Mouse (Mus musculus) hindlimb bud, embryonic 11.5 days (tissue): ENCODE results near the gene Polr1c.

ENCODE experiments used
- DNase-seq: peaks from one replicate; pipeline ENCODE4 v3.0.0-alpha.2; 2012; ENCODE audit warnings: low read depth, low spot score; ENCODE audit errors: extremely low spot score

Gene Polr1c

DNA sequence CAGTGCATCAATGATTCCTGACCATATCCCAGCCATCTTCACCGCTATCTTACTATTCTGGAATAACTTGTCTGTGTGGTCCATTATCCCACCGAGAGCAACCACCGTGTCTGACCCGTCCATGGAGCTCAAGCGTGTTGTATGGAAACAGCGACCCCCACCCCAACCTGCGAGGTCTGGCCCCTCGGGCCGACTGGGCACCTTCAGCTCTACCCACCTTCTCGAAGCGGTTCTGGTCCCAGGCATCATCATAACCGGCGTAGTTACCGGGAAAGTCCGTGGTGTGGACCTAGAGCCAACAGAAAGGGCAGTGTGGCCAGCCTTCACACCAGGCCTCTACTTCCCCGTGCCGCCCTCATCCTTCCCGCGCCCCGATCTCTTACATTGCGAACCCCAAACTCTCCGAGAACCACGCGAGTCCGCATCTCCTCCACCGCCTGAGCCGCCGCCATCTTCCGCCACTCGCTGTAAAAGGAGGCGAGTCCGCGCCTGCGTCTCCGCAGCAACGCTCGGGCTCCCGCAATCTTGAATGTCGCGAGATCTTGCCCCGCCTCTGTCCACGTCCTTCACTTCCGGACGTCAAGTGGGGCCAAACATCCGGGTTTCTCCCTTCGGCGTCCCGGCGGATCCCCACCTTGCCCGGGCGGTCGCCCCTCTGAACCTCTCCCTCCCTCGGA is at the start of gene Polr1c, which contains the start of gene Yipf3:
TSS of gene Polr1c (minus strand) at position 543 of the 677 bp plus-strand sequence.
TSS of gene Yipf3 (plus strand) at position 569 of the 677 bp plus-strand sequence.
- peak; percentile 81 for DNase-seq

DNA sequence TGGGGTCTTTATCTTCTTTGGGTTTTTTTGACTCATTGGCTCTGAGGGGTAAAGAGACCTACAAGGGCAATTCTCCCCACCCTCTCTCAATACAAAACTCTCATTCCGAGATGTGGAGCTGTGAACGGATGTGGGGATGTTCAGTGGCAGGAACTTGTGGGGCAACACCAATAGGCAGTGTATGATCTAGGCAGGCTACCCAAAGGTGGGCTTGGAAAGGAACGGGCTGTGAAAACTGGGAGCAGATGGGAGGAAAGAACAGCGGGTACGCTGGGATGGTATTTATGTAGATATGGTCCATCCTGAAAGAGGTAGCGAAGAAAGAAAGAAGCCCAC is 49.1 kb upstream of the Polr1c start:
- DNase-seq, result no peak

DNA sequence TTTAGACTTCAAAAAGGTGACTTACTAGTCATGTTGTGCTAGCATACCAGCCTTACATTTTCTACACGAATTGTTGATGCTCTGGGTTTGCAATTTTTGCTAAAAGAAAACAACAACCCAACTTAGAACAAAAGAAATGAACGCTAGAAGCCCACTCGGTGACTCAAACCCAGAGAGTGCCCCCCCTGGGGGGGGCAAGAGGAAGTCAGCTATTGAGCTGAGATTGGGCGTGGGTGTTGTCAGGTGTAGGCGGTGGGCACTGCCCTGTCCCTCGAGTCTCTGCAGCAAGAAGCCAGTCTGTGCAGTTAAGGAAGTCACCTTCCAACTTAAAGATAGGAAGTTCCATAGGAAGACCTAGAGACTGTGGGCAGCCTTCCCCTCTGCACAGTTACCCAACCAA is 48.7 kb upstream of the Polr1c start:
- no peak for DNase-seq

DNA sequence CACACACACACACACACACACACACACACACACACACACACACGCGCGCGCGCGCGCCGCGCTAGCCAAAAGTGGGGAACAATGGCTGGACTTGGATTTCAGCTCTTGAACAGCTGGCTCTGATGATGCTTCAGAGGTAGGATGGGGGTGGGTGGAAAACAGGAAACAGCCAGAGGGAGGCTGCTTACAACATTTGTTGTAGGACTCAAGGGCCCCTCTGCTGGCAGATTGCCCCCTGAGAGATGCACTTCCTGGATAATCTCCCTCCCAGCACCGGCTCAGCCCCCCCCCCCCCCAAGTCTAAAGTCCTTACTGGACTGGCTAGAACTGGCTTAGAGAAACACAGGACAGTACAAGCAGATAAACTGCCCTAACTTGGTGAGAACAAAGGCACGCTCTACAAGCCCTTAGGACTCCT is 39.8 kb upstream of the Polr1c start:
- DNase-seq, result no peak

DNA sequence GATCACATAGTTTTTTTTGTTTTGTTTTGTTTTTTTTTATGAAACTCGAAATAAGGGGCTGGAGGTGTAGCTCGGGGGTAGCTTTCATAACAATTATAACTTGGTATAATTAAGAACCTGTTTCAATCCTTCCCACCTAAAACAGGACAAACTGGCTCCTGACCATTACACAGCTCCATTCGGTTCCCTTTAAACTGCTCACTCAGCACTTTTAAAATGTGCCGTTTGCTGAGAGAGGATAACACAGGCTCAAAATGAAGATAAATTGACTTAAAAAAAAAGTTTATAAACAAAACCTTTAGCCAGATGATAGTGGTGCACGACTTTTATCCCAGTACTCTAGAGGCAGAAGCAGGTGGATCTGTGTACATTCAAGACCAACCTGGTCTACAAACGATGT is 37.6 kb upstream of the Polr1c start:
- DNase-seq, result no peak

DNA sequence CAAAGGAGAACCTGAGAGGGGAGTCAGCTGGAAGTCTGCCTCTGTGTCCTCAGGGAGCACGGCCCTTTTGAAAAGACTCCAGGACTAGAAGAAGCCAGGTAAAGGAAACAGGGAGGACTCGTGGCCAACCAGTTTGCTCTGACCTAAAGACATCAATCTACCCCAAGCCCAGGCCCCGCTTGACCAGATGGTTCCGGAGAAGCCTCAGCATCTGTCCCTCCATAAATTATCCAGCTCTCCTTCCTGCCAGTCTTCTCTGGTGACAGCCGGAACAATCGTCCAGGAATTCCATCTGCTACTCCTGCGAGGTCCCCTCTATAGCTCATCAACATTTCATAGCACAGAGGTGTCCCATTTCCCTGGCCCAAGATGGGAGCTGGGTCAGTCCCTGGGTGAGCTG is 36.8 kb upstream of the Polr1c start:
- no peak for DNase-seq

DNA sequence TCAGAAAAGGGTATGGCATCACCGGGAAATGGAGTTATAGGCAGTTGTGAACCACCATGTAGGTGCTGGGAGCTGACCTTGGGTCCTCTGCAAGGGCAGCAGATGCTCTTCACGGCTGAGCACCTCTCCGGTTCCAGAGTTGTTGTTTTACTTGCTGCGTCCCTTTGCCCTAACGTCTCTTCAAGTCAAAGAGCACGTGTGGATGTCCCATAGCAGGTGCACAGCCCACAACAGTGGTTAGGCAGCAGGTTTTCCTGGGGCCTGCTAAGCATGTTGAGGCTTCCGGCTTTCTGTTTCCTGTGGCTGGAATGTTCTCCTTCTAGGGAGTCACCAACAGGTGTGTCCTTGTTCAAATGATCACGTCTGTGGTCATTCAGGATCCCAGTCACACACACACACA is 36.1 kb upstream of the Polr1c start:
- DNase-seq, result no peak

DNA sequence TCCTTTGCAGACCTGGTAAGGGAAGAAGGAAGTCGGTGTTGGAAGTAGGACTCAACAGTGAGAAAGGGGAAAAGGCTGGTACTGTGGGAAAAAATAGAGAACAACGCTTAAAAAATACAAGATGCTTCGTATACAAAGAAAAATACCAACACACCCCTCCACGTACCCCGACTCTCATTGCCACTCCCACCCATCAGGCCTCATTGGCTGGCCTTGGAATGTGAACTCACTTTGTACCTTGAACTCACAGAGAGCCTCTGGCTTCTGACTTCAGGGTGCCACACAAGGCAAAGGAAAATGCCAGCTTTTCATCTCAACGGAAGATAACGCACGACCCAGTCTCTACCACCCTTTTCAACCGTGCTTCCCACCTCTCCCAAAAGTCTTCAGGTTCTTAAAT is 35.3 kb upstream of the Polr1c start:
- no peak for DNase-seq

DNA sequence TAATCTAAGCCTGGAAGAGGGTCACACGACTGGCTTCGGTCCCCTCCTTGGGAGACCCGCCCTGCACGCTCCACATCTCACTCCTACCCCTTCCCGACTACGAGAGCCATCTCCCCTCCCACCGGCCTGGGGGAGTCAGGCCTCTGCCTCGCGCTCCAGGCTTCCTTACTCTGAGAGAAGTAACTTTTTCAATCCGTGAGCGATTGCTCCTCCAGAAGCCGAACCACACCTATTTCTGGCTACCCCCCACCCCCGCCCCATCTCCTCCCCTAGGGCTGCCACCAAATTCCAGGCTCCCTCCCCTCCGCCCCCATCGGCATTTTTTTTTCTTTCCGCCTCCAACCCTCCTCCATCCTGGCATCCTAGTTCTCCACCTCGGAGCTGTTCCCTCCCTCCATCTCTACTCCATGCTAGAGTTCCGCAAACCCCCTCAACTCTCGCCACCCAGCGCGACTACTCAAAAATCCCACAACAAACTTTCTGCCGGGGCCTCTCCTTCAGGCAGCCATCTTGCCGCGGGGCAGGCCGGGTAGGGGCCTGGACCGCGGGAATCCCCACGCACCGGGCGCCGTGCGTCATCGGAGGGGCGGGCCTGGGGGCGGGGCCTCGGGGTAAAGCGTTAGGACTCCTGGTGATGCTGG is 34.7 kb upstream of the Polr1c start, which contains the start of gene Tjap1:
TSS of gene Tjap1 (minus strand) at position 544 of the 641 bp plus-strand sequence.
- DNase-seq, result peak; percentile 46

DNA sequence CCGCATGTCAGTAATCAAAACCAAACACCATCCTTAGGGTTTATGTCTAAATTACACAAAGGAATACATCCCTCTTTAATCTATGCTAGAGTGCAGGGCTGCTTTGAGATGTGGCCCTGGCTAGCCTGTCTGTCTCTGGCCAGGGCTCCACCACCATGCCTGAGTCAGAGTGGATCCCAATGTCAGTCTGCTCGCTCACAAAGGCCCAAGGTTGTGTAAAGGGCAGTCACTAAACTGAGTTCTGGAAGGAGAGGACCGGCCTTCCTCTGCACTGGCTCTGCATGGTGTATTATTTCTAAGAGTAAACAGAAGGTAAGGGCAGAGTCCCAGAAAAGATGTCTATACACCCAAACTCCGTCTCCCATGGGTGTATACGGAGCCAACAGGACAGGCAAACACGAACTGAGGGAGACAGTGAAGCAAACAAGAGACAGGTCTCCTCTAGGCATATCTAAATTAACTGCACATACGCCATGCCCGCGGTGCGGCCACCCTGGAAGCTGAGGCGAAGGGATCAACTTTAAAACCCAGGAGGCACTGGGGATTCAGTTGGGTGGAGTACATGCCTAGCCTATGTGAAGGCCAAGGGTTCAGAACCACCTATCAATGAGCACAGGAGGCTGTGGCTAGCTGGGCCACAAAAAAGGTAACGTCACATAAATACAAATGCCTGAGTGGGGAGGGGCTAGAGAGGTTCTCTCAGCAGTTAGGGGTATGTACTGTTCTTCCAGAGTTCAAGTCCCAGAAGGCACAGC is 30.3 kb upstream of the Polr1c start:
- DNase-seq, result no peak

DNA sequence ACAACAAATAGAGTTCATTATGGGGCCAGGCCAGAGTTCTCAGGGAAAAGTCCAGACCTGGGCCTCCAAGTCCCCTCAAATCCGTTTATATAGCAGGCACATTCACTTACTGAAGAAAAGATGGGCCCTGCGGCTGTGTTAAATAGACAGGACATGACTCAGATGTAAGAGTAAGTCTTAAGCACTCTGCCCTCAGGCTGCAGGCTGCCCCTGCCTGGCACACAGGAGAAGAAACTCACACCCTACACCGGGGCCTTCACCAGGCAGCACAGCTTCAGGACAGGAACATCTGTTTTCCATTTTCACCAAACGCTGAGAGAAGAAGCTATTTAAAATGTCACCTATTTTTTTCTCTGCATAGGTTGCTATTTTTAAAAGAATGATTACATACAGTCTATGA is 29.7 kb upstream of the Polr1c start:
- DNase-seq, result no peak

DNA sequence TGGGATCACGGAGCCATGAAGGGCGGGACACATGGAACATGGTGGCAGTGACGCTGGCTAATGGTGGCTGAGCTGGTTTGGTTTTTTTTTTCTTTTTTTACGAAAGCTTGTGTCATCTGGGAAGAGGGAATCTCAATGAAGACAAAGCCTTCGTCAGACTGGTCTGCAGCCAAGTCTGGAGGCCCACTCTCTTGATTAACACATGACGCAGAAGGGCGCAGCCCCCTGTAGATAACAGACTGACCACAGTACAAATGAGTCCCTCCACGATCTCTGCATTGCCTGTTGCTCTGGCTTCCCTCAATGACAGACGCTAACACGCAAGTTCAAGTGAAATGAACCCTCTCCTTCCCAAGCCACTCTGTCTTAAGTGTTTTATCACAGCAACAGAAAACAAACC is 27.7 kb upstream of the Polr1c start:
- no peak for DNase-seq

DNA sequence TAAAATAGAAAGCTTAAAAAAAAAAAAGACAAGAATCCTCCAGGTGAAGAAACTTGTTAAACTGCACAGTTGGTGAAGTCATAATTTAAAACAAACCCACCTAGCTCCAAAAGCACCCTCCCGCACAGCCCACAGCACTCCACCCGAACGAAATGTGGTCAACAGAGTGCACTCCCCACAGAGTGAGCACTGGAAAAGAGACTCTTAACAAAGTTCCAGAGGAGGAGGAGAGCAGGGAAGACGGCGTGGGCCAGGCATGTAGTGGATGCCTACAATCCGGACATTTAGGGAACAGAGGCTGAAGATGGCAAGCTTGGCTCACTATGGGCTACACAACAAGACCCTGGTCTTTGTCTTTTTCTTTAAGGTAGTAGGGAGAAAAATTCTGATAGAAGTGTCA is 27.2 kb upstream of the Polr1c start:
- DNase-seq, result no peak

DNA sequence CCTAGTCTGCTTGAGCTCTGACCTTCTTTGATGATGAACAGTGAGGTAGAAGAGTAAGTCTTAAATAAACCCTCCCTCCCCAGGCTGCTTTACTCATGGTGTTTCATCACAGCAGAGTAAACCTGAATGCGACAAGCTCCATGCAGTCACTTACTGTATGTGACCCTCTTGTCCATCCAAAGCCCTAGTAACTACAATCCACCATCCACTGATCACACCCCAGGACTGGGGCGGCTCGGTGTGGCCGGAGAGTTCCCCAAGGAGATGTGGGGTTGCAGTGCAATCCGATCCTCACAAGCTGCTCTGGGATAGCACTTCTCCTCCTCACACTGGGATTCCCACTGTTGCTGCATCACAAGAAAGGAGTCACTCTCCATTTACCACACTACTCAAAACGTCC is 26.6 kb upstream of the Polr1c start:
- DNase-seq, result no peak

DNA sequence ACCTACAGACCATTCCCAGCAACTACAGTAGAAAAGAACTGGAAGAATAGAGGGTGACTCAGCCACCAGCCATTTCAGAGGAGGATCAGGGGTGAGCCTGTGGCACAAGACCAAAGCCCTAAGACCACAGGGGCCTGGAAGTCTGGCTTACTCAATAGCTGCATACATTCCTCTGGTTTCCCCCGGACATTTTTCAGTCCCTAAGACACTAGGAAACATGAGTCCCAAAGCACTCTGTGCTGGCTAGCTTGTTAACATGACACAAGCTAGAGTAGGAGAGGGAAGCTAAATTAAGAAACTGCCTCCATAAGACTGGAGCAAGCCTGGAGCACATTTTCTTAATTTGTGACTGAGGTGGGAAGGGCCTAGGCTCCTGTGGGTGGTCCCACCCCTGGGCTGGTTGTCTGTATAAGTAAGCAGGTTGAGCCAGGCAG is 26.0 kb upstream of the Polr1c start:
- DNase-seq, result no peak

DNA sequence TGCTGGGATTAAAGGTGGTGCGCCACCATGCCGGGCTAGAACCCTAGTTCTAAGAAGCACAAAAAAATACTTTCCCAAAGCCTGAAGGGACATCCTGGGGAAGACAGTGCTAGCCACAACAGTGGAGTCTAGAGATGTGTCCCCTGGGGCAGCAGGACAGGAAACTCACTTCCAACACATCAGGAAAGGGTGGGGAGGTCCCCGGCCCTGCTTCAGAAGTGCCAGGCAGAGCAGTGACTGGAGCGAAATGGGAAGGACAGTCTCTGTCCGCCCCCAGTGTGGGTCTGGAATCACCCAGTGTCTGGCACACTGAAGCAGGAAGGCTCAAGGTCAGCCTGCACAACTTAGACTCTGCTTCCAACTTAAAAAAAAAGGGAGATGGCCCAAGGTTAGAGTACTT is 24.8 kb upstream of the Polr1c start:
- no peak for DNase-seq

DNA sequence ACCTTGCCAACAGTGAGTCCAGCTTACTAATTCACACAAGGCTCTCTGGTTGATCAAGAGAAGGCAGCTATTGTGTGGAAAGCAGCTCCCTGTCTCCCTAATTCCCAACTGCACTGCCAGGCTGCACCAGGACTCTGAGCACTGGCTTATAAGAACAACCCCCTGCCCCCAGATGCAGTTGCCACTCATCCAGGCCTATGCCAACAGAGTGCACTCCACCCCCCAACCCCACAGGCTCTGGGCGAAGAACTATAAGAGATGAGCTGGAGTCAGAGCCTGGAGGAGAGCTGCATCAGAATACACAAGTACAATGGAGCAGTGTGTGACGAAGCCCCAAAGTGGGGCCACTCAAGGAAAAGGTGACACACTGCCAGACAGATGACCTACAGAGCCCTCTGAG is 24.2 kb upstream of the Polr1c start:
- DNase-seq, result no peak

DNA sequence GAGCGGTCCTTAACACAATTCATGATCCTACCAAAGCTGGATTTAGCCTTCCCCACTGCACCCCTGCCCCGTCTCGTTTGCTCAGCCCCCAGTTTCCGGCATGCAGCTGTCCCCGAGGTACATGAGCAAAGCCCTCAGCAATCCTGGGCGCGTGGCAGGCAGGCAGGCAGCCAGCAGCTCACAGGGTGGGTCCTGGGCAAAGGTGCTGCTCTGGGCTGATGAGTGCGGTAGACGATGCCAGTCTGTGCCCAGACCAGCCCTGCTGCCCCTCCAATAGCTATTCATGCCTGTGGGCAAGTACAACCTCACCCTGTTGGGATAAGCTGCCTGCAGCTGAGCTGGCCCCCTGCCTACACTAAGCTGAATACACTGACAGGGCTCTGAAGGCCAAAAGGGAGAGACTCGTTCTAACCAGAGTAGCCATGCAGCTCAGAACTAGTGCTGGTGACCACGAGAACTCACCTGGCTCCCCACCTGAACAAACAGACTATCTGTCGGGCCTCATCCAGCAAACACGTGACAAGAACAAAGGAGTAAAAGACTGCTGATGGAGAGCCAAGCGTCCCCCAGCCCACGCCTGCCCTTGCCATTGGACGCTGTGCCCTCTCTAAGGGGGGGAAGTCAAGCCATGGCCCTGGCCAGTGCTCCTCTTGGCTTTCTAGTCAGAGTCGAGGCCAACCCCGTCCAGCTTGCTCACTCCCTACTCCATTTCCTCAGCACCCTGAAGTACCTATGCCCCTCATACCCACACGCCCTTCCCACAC is 22.1 kb upstream of the Polr1c start:
- DNase-seq, result no peak

DNA sequence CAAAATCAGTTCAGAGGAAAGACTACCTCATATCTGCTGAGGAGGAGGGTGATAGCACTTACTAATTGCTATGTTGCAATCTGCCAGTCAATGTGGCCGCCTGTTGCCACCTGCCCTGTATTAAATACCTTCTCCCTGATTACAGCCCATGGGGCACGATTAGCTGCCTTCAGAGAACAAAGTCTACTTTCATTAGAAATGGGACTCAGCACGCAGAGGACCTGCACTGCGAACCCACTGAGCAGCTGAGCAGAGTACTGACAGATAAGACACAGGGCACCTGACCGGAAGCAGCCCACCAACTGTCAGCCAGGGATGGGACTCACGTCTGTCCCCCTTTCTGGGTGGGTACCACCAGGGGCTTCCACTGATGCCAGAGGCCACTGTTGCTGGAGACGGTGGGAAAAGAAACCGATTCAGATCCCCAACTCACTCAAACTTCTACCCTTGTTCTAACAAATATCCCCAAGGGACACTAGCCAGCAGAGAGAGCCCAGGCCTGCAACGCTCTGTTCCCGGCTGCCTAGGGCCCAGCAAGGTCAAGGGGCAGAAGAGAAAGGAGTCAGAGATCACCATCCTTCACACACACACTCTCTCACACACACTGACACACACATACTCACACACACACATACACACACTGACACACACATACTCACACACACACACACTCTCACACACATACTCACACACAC is 20.3 kb upstream of the Polr1c start:
- no peak for DNase-seq

DNA sequence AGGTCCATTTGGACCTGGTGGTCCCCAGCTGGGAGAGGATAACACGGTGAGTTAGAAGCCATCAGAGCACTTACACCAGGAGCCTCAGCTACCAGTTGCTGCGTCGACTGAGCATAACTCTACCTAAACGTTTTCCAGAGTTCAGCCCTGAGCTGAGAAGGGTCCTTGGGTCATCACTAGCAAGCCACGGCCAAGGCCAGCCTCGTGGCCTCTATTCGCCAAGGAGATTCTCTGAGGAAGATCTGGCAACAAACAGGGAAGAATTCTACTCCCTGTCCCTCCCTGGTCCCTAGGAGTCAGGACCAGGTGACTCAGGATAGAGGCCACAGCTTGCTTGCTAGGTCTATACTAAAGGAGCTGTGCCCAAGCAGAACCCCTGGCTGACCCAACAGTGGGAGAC is 19.7 kb upstream of the Polr1c start:
- no peak for DNase-seq

DNA sequence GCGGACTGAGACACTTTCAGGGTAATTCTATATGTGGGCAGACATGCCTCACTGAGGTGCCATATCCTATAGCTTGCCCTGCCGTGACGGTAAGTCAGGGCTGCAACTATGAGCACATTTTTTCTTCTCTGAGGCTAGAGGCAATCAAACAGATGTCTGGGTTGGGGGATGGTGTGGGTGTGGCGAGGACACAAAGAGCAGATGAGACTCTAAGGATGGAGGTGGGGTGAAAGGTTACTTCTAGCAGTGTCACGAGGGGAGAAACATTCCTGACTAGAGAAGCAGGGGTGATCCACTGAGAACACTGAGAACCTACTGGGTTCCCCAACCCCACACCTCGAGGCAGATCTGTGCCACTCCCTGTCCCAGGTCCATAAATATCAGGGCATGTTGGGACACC is 19.1 kb upstream of the Polr1c start:
- no peak for DNase-seq
